Comparison of ENCODE assay signal across 12 mouse cellular contexts in genomic region chr6:137362216-137362615, GRCm38 (mm10).
DNase-seq lines count a peak whose midpoint lies in the region; ATAC-seq lines count a peak whose summit lies in the region.
"Had no signal": no experiment of that assay in that cellular context is flagged by ENCODE, and none has a peak within 500 bp of the region (broad histone marks: within the 10 kb centered on the region; RNA-seq: fewer than 3 reads in every experiment).

No protein-coding gene starts in this region.

- H3K27ac ChIP-seq in midbrain, embryonic 11.5 days (ENCODE audit: low read depth, low read length), result no peak overlapping the region
- H3K27ac ChIP-seq in midbrain, embryonic 10.5 days (replicated peaks), result no peak overlapping the region
- no peak overlapping the region for H3K27ac ChIP-seq in forebrain, embryonic 14.5 days (ENCODE audit: low read depth, low read length)
- no peak overlapping the region for H3K27ac ChIP-seq in neural tube, embryonic 11.5 days (ENCODE audit: low read depth, low read length)
- H3K27ac ChIP-seq: heart, embryonic 13.5 days; macrophage had no signal

- no peak for DNase-seq in midbrain, embryonic 11.5 days (ENCODE audit: low spot score, missing footprints)
- no peak for DNase-seq in midbrain, embryonic 10.5 days (ENCODE audit: low spot score)
- peak; percentile 73 for DNase-seq in forebrain, embryonic 14.5 days (ENCODE audit: low spot score)
- DNase-seq in left cerebral cortex, adult 9 months (ENCODE audit: low spot score in 2 of 2), result peak; percentile 11 to 18
- DNase-seq in neural tube, embryonic 11.5 days (ENCODE audit: low spot score), result peak; percentile 22
- DNase-seq in T-cell, adult 2 months (ENCODE audit: low spot score), result no peak
- no peak for DNase-seq in gastrocnemius, postnatal 36 days
- no peak for DNase-seq in heart, postnatal 4 days
- DNase-seq: adrenal gland, postnatal 36 days had no signal

- H3K9ac ChIP-seq in midbrain, embryonic 11.5 days (ENCODE audit: low read length), result no peak overlapping the region
- no peak overlapping the region for H3K9ac ChIP-seq in forebrain, embryonic 14.5 days (ENCODE audit: low read length)
- H3K9ac ChIP-seq in neural tube, embryonic 11.5 days (ENCODE audit: low read length), result no peak overlapping the region
- H3K9ac ChIP-seq: heart, embryonic 13.5 days had no signal

- no peaks in the 10 kb centered on the region for H3K27me3 ChIP-seq in midbrain, embryonic 11.5 days (ENCODE audit: control insufficient read depth, insufficient read depth, low read length)
- H3K27me3 ChIP-seq in midbrain, embryonic 10.5 days (ENCODE audit: low read depth, poor library complexity, severe bottlenecking), result no peaks in the 10 kb centered on the region
- no peaks in the 10 kb centered on the region for H3K27me3 ChIP-seq in forebrain, embryonic 14.5 days (replicated peaks; ENCODE audit: control insufficient read depth, insufficient read depth, low read length)
- no peaks in the 10 kb centered on the region for H3K27me3 ChIP-seq in neural tube, embryonic 11.5 days (ENCODE audit: control insufficient read depth, insufficient read depth, low read length)
- H3K27me3 ChIP-seq: heart, embryonic 13.5 days had no signal

- ATAC-seq in midbrain, embryonic 11.5 days (ENCODE audit: low FRiP score), result peak; percentile 66; the same call in 1 of the 2 replicates
- ATAC-seq in forebrain, embryonic 14.5 days, result peak; percentile 42; the same call in 1 of the 2 replicates
- peak; percentile 50 for ATAC-seq in neural tube, embryonic 11.5 days (ENCODE audit: insufficient read depth, low FRiP score, low TSS enrichment)

- H3K4me1 ChIP-seq in midbrain, embryonic 11.5 days (ENCODE audit: control insufficient read depth, insufficient read depth, low read length), result no peaks in the 10 kb centered on the region
- peaks cover 7% of the 10 kb centered on the region for H3K4me1 ChIP-seq in midbrain, embryonic 10.5 days
- peaks cover 6% of the 10 kb centered on the region for H3K4me1 ChIP-seq in forebrain, embryonic 14.5 days (ENCODE audit: control insufficient read depth, insufficient read depth, low read length)
- H3K4me1 ChIP-seq in neural tube, embryonic 11.5 days (ENCODE audit: control insufficient read depth, insufficient read depth, low read length), result no peaks in the 10 kb centered on the region

- no peaks in the 10 kb centered on the region for H3K9me3 ChIP-seq in midbrain, embryonic 11.5 days (ENCODE audit: control insufficient read depth, low read length)
- H3K9me3 ChIP-seq in midbrain, embryonic 10.5 days (replicated peaks), result no peaks in the 10 kb centered on the region
- no peaks in the 10 kb centered on the region for H3K9me3 ChIP-seq in forebrain, embryonic 14.5 days (replicated peaks; ENCODE audit: control insufficient read depth, low read length)
- H3K9me3 ChIP-seq in neural tube, embryonic 11.5 days (ENCODE audit: control insufficient read depth, low read length), result no peaks in the 10 kb centered on the region
- H3K9me3 ChIP-seq: heart, embryonic 13.5 days had no signal

- 71% methylated on average over 8 of the region's 8 CpGs for WGBS in midbrain, embryonic 11.5 days
- 83% methylated on average over 8 of the region's 8 CpGs for WGBS in midbrain, embryonic 10.5 days
- 60% methylated on average over 8 of the region's 8 CpGs for WGBS in forebrain, embryonic 14.5 days
- 66% methylated on average over 8 of the region's 8 CpGs for WGBS in neural tube, embryonic 11.5 days

- H3K36me3 ChIP-seq in midbrain, embryonic 11.5 days (ENCODE audit: control insufficient read depth, insufficient read depth, low read length), result no peaks in the 10 kb centered on the region
- H3K36me3 ChIP-seq in midbrain, embryonic 10.5 days, result no peaks in the 10 kb centered on the region
- H3K36me3 ChIP-seq in forebrain, embryonic 14.5 days (ENCODE audit: control insufficient read depth, insufficient read depth, low read length), result no peaks in the 10 kb centered on the region
- no peaks in the 10 kb centered on the region; the same call in 1 of the 2 replicates for H3K36me3 ChIP-seq in neural tube, embryonic 11.5 days (ENCODE audit: control insufficient read depth, insufficient read depth, low read length)
- H3K36me3 ChIP-seq: G1E; heart, embryonic 13.5 days had no signal

- H3K4me3 ChIP-seq in midbrain, embryonic 11.5 days (ENCODE audit: low read depth, low read length), result no peak overlapping the region
- no peak overlapping the region for H3K4me3 ChIP-seq in midbrain, embryonic 10.5 days
- H3K4me3 ChIP-seq in forebrain, embryonic 14.5 days (ENCODE audit: low read depth, low read length), result no peak overlapping the region
- no peak overlapping the region for H3K4me3 ChIP-seq in neural tube, embryonic 11.5 days (ENCODE audit: low read depth, low read length)
- H3K4me3 ChIP-seq: heart, embryonic 13.5 days had no signal

- no peak overlapping the region for H3K4me2 ChIP-seq in midbrain, embryonic 11.5 days
- no peak overlapping the region for H3K4me2 ChIP-seq in forebrain, embryonic 14.5 days (ENCODE audit: low read length)
- no peak overlapping the region for H3K4me2 ChIP-seq in neural tube, embryonic 11.5 days (ENCODE audit: low read depth)
- H3K4me2 ChIP-seq: heart, embryonic 13.5 days had no signal

- intact Hi-C loops in gastrocnemius, postnatal 36 days (cut with DNase I), result no loop called here

Comparison
In these comparisons a context has a peak if more than half of its experiments do, and no peak if none do; other contexts are left out.
1. DNase-seq: peak in forebrain, embryonic 14.5 days (single experiment), left cerebral cortex, adult 9 months (2 of 2) and neural tube, embryonic 11.5 days (single experiment); none in midbrain, embryonic 11.5 days (single experiment), midbrain, embryonic 10.5 days (single experiment), T-cell, adult 2 months (single experiment), gastrocnemius, postnatal 36 days (0 of 2) and heart, postnatal 4 days (single experiment).
2. Peak in every context shown above with its lines, with median percentiles within 50 percentile points of each other: ATAC-seq.